Mouse (Mus musculus): ENCODE data around the gene Nhlrc2. TPM values are rescaled to one million over a fixed set of nuclear protein-coding genes. Genes with fewer than 3 reads are reported as not detected.

Nhlrc2 gene
- polyA plus RNA-seq, 1 experiment from 2014 or later: 18.4 TPM

DNA sequence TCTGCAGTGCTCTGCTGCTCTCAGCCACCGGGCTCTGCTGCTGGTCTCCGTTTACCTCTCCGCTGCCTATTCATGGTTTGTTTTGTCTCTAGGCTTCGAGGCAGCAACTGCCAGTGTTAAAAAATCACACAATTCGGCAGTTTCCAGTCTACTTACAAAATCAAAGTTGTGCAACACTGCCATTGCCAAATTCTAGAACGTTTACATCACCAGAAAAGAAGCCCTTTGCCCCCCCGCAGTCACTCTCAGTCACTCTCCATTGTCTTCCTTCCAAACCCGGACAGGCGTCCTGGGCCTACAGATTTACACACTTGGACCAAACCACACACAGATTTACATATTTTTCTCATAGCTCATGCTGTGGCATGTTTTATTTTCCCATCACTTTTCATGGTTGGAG is 13.0 kb upstream of the Nhlrc2 start:
- no peak for TF ChIP-seq CTCF (IDR thresholded peaks at IDR 0.05)
- H3K27me3 ChIP-seq: no peaks in the 10 kb centered on the region
- DNase-seq (ENCODE audit: low read depth, low spot score): no peak
- ATAC-seq: no peak
- ChIA-PET CTCF (interaction anchor here (1.1 kb wide), 1 partner anchor 31 kb away, joined by 3 read pairs; no protein-coding TSS in a partner anchor), POLR2A (interaction anchor here (1.6 kb wide), 1 partner anchor 105 kb away, joined by 5 read pairs; no protein-coding TSS in a partner anchor)
- in situ Hi-C loops (cut with MboI; ENCODE audit: low pct_unique_long_range_greater_than_20kb): no loop called here

DNA sequence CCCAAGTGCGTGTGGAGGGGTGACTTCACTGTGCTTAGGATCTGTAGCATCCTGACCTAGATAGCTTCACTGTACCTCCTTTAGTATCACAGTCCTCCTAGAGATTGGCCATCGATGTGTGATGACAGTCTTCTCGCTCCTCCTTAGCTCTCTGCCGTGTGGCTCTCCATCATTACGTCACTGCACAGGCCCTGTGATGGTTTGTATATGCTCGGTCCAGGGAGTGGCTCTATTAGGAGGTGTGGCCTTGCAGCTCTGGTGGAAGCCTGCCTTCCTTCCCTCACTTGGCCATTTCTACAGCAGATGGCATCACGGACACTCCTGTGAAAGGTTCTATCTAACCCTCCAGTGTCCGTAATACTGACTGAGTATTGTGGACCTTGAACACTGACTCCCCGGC is 12.3 kb upstream of the Nhlrc2 start:
- DNase-seq (ENCODE audit: low read depth, low spot score) (no peak), ATAC-seq (no peak)
- ChIA-PET CTCF (interaction anchor here (0.7 to 1.1 kb wide), 2 partner anchors 30 to 102 kb away, joined by 3 read pairs; no protein-coding TSS in a partner anchor), POLR2A (interaction anchor here (1.6 kb wide), 1 partner anchor 106 kb away, joined by 5 read pairs; no protein-coding TSS in a partner anchor)
- in situ Hi-C loops (cut with MboI; ENCODE audit: low pct_unique_long_range_greater_than_20kb): no loop called here
- H3K27me3 ChIP-seq: no peaks in the 10 kb centered on the region
- no peak for TF ChIP-seq CTCF (IDR thresholded peaks at IDR 0.05)

DNA sequence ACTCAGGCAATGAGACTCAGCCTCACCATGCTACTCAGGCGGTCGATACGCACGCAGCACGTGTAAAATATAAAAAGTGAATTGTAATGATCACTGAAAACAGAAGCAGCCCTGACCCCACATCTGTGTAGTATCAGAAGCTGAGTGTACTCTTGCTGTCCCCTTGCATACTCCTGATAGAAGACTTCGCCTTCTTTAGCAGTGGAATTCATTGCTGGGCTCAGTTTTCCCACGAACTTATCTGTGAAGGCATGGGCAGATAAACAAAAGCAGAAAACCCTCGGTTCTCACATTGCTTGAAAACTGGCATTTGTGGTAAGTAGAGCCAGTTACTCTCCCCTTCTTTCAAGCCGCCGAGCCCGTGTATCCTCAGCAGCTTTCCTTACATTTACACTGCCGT is 4.7 kb upstream of the Nhlrc2 start:
- CTCF ChIA-PET: interaction anchor here (0.8 kb wide), 1 partner anchor 115 kb away, joined by 3 read pairs; no protein-coding TSS in a partner anchor
- TF ChIP-seq CTCF (IDR thresholded peaks at IDR 0.05): no peak
- no peaks in the 10 kb centered on the region for H3K27me3 ChIP-seq
- DNase-seq (ENCODE audit: low read depth, low spot score): no peak
- POLR2A ChIA-PET: no interaction called here
- in situ Hi-C loops (cut with MboI; ENCODE audit: low pct_unique_long_range_greater_than_20kb): no loop called here
- no peak for ATAC-seq

DNA sequence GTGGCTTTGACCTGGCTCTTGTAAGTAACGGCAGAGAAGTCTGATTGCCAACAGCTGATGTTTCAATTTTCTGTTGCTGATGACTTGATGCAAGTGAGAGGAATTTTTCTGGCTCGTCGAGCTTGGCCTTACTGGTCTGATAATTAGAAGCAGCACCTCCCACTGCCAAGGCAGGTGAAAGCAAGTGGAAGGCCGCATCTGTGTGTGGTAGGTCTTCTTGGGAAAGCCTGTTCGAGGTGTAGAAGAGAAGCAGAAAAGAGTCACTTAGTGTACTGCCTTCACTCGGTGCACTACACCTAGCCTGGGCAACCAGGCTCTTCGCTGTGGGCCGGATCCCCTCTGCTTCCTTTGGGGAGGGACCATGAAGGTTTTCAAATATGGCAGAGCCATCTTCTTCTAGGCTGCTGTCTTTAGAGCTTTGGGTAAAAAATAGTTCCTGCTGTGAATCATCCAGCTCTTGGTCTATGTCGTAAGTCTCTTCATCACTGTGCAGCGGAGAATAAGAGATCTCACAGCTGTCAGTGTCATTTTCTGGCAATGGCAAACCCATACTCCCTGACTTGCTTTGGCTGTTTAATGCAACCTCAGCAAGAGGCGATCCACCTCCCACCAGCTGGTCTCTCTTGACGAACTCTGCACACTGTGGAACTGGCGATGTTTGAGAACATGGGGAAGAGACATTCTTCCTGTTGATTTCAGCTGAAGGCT is 3.2 kb upstream of the Nhlrc2 start:
- no peak for TF ChIP-seq CTCF (IDR thresholded peaks at IDR 0.05)
- no peaks in the 10 kb centered on the region for H3K27me3 ChIP-seq
- in situ Hi-C loops (cut with MboI; ENCODE audit: low pct_unique_long_range_greater_than_20kb): no loop called here
- ChIA-PET CTCF (interaction anchor here (0.7 kb wide), 1 partner anchor 11 kb away, joined by 3 read pairs; no protein-coding TSS in a partner anchor), POLR2A (no interaction called here)
- ATAC-seq (no peak), DNase-seq (ENCODE audit: low read depth, low spot score) (no peak)

DNA sequence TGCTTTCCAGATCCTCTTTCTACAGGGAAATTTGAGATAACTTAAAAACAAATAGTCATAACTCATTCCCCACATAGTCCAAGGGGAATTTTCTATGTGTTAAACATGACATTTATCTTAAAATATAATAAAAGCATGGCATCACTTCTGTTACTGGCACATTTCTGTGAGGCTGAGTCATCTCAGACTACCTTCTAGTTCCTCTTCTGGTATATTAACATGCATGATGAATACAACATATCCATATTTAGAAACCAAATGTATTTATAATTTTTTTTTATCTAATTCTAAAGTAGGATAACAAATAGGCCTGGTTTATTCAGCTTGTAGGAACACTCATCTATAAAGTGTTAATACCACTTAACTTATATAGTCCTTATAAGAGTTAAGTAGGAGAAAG is 2.0 kb upstream of the Nhlrc2 start:
- ChIA-PET POLR2A (no interaction called here), CTCF (no interaction called here)
- ATAC-seq: no peak
- no peak for TF ChIP-seq CTCF (IDR thresholded peaks at IDR 0.05)
- no peaks in the 10 kb centered on the region for H3K27me3 ChIP-seq
- DNase-seq (ENCODE audit: low read depth, low spot score): no peak
- in situ Hi-C loops (cut with MboI; ENCODE audit: low pct_unique_long_range_greater_than_20kb): no loop called here

DNA sequence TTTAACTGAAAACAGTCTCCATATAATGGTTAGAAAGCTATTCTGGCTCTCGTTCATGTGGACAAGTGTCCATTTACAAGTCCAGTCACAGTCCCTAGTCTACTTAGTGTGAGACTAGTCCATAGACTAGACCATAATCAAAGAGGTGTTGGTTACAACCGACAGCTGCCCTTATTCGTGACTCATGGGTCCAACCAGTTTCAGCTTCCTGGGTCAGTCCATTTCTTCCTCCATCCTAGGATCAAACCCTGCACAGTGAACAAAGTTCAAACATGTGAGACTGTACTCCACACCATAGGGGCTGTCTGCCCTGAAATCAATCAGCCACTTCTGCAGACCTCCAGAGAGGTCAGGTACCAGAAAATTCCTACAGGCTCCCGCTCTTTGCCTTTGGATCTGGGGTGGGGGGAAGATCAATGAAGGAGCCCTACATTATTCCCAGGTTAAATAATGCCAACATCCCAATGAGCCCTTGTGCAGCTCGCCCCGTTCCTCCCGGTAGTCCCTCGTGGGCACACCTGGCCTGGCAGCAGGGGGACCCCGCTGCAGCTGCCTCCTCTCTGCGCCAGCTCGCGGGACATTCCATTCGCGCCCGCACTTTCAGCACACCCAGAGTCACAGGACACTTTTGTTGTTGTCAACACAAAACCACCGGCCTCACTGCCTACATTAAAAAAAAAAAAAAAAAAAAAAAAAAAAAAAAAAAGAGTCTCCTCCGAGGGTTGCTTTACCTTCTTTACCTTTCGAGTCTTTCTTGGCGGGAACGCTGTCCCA is 418 bp upstream of the Nhlrc2 start, which contains the start of gene Dclre1a:
Gene Dclre1a (minus strand): TSS at position 767 of the 774 bp plus-strand sequence.
- CTCF ChIA-PET: interaction anchor here (0.6 to 1.2 kb wide), 4 partner anchors 9 to 370 kb away, joined by 3 to 6 read pairs (median 3); no protein-coding TSS in a partner anchor
- H3K27me3 ChIP-seq: no peaks in the 10 kb centered on the region
- in situ Hi-C loops (cut with MboI; ENCODE audit: low pct_unique_long_range_greater_than_20kb): no loop called here
- POLR2A ChIA-PET: interaction anchor here (0.6 to 2.2 kb wide), 5 partner anchors 14 to 339 kb away, joined by 3 to 10 read pairs (median 6); no protein-coding TSS in a partner anchor
- no peak for ATAC-seq
- TF ChIP-seq CTCF (IDR thresholded peaks at IDR 0.05): no peak
- no peak for DNase-seq (ENCODE audit: low read depth, low spot score)

DNA sequence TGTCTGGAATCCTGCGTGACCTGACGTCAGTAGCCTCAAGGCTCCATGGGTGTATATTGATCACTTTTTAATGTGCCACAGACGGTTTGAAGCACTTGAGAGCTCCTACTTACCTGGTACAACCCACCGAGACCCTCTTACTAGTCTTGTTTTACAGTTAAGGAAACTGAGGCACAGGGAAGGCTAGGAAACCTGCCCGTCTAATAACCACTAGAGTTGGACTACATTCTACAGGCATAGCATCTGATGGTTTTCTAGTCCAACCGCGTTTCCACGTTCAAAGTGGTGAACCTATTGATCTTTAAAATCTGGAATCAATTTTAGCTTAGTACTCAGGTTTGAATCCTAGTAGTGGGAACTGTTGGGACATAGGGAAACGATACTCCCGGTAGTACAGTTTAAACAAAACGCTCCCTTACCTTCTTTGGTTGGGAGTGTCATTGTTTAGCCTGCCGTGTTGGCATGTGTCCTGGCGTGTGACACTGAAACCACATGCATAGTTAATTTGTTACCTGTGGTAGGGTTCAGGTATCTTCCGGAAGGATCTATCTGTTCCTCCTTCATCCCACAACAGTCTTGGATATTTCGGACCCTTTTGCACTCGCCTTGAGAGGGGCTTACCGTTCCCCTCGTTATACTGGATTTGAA is 1.1 kb downstream of the Nhlrc2 start:
- no peak for TF ChIP-seq CTCF (IDR thresholded peaks at IDR 0.05)
- no peaks in the 10 kb centered on the region for H3K27me3 ChIP-seq
- in situ Hi-C loops (cut with MboI; ENCODE audit: low pct_unique_long_range_greater_than_20kb): no loop called here
- ChIA-PET POLR2A (interaction anchor here (0.7 to 2.2 kb wide), 5 partner anchors 17 to 126 kb away, joined by 3 to 10 read pairs (median 4); no protein-coding TSS in a partner anchor), CTCF (interaction anchor here (1.1 kb wide), 1 partner anchor 126 kb away, joined by 5 read pairs; no protein-coding TSS in a partner anchor)
- no peak for DNase-seq (ENCODE audit: low read depth, low spot score)
- ATAC-seq: no peak

DNA sequence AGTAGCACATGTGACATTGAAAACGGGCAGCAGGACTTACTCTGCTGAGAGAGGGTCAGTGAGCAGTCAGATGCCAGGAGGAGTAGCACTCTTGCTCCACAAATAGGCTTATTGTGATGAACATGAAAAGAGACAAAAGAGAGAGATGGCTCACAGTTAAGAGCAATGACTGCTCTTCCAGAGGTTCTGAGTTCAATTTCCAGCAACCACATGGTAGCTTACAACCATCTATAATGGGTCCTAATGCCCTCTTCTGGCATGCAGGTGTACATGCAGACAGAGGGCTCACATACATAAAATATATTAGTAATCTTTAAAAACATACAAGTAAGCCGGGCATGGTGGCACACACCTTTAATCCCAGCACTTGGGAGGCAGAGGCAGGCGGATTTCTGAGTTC is 5.1 kb downstream of the Nhlrc2 start:
- DNase-seq (ENCODE audit: low read depth, low spot score): no peak
- in situ Hi-C loops (cut with MboI; ENCODE audit: low pct_unique_long_range_greater_than_20kb): no loop called here
- TF ChIP-seq CTCF (IDR thresholded peaks at IDR 0.05): peak; percentile 28
- no peaks in the 10 kb centered on the region for H3K27me3 ChIP-seq
- ChIA-PET POLR2A (no interaction called here), CTCF (no interaction called here)
- ATAC-seq: no peak

DNA sequence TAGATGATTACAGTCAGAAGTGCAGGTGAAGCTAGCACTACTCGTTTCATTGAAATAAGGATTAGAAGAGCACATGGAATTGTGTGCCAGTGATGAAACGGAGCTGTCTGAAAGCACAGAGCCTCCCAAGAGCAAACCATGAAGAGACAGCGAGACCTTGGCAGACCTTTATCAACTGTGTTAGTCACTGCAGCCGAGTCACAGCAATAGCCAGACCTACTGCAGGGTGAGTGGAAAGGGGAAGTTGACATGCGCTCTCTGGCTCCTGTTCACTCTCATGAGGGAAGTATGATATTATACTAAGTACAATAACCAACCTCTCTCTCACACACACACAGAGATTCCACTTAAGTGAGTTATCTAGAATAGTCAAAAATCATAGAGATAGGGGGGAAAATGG is 7.9 kb downstream of the Nhlrc2 start:
- ATAC-seq (no peak), DNase-seq (ENCODE audit: low read depth, low spot score) (no peak)
- TF ChIP-seq CTCF (IDR thresholded peaks at IDR 0.05): no peak
- ChIA-PET CTCF (interaction anchor here (1.1 kb wide), 1 partner anchor 11 kb away, joined by 3 read pairs; no protein-coding TSS in a partner anchor), POLR2A (interaction anchor here (0.6 kb wide), 1 partner anchor 101 kb away, joined by 3 read pairs; no protein-coding TSS in a partner anchor)
- no peaks in the 10 kb centered on the region for H3K27me3 ChIP-seq
- in situ Hi-C loops (cut with MboI; ENCODE audit: low pct_unique_long_range_greater_than_20kb): no loop called here

DNA sequence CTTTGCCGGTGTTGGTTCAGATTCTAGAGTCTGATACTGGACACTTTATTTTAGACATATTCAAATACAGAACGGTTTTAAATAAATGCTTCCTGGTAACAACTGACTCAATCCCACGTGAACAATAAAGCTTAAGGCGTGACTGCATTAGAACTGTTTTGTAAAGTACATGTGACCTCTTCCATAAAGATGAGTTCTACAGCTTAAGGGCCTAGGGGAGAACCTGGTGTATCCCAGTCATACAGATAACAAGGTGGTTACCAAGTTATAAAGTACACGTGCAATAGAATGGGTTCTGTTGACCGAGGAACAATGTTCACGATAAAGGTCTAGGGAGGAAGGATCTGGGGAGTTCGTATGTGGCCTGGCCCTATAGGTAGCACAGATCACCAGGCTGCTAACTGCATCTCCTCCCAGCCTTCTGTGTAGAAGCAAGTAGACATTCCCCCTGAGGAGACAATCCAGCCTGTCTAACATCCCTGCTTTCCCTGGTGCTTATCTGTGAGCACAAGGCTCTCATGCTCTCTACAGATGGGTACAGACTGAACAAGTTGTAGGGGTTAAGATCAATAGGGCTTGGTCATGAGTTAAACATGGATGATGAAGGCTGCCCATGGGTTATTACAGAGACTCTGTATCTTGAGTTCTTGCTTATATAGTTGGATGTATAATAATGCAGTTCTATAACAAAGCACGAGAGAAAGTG is 14.5 kb downstream of the Nhlrc2 start:
- POLR2A ChIA-PET: no interaction called here
- CTCF ChIA-PET: no interaction called here

More for the DNA sequence above, 14.5 kb downstream of the Nhlrc2 start:
- TF ChIP-seq CTCF (IDR thresholded peaks at IDR 0.05): no peak
- ATAC-seq (no peak), DNase-seq (ENCODE audit: low read depth, low spot score) (no peak)
- H3K27me3 ChIP-seq: no peaks in the 10 kb centered on the region
- in situ Hi-C loops (cut with MboI; ENCODE audit: low pct_unique_long_range_greater_than_20kb): no loop called here

Measured in Patski (cell line).